Mouse (Mus musculus): ENCODE results near the gene Vpreb1.

Gene Vpreb1

DNA sequence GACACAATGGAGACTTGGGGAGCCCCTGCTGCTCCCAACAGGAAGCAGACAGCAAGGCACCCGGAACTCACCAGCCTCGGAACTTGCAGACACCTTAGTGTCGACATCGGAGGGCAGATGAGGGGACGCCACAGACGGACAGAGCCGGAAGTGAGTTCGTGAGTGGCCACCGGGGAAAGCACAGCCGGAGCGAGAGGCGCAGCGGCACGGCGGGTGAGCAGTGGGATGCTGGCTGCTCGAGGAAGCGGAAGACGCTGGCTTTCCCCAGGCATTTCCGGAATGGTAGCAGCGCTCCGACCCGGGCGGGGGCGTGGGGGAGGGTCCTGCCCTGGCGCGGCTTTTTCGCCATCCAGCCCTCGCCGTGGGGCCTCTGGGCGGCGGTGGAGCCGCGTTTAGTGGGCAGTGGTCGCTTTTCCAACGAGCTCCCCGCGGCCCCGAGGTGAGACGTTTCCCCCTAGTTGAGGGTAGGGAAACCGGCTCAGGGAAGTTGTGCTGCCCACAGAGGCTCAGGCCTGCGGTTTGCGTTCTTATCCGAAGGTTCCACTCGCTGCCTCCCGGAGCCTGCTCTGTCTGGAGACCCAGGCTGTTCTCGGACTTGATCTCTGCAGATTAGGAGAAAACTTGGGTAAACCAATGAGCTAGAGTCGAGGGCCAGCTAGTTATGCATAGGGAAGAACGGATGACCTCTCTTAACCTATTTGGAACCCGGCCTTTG is at the start of gene Vpreb1, which contains the start of gene Top3b:
Gene Vpreb1 (minus strand): TSS at position 227 of the 715 bp plus-strand sequence.
Gene Top3b (plus strand): TSS at position 120 of the 715 bp plus-strand sequence.
- DNase-seq (ENCODE audit: low spot score in 2 of 2): peak; percentile 69 to 85

DNA sequence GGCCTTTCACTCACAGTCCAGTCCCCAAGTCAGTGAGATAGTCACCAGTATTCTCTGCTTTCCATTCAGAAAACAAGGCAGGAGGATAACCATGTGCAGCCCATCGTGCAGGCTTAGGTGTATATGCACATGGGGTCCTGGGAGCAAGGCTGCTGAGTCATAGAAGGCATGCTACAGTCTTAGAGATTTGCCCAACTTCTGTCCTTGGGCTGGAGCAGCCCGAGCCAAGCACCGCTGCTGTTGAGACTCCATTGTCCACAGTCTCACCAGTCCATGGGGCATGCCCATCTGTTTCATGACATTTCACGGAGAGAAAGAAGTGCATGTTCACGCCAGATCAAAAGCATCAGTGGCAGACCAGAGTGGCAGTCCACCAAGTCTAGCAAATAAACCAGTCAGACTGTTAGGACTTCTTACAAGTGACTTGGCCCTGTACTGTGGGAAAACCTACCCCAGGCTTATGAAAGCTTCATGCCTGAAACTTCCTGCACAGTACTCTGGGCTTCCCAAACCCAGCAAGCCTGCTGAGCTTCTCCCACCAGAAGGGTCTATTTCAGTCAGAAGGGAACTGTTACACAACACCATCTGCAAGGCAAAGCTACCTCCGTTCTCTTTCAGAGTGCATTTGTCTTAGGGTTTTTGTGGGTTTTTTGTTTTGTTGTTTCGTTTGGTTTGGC is 47.9 kb upstream of the Vpreb1 start:
- no peak for DNase-seq (ENCODE audit: low spot score in 2 of 2)

DNA sequence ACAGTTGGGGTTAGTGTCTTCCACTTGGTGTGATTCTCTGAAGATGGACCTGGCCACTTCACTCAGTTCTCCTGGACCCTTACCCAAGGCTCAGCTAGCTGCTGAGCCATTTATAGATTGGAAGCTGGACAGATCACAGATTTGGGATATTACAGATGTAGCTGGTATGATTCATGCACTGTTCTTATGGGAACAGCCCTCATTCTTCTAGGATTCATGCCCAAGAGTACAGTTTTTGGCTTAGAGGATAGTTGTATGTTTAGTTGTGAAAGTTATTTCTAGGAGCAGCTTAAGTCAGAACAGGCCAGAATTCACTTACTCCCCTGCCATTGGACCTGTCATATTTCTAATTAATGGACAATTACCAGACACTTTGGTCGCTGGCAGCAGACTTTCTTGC is 42.8 kb upstream of the Vpreb1 start:
- DNase-seq (ENCODE audit: low spot score in 2 of 2): no peak

DNA sequence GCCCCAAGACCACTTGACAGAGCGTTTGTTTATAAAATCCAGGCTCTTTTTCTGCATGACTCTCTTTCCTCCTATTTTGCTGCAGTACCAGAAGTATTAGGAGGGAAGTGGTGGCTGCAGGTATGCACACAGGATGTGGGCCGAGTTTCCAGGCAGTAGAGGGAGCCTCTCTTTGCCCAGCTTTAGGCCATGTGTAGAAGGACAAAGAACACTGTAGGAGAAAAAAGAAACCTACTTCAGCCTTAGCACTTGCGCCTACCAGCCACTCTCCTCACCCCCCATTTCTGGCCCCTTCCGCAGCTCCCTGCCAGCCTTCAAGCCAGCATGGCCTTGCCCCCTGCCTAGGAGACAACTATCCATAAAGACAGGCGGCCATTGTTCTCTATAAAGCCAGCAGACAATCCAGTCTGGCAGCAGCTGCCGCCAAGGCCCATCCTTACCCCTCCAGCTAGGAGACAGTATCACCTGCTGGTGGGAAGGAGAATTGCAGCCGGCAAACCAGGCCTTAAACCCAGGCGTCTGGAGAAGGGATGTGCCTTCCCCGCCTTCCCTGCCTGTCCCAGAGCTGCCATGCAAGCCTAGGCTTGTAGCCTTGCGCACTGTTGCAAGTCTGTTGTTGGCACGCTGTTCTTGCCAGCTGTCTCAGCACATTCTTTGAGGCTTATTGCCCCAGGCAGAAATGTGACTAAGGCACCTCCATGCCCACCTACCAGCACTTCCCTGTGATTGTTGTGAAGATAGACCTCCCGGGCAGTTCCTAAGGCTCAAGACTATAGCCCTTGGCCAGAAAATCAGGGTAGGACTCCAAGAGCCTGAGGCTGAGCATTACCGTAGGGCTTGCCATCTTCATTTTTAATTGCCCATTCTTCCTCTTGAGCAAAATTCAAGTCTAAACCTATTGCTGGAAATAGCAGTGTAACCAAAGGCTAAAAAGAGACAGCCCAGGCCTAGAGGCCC is 41.3 kb upstream of the Vpreb1 start:
- DNase-seq (ENCODE audit: low spot score in 2 of 2): peak; percentile 67 to 78

DNA sequence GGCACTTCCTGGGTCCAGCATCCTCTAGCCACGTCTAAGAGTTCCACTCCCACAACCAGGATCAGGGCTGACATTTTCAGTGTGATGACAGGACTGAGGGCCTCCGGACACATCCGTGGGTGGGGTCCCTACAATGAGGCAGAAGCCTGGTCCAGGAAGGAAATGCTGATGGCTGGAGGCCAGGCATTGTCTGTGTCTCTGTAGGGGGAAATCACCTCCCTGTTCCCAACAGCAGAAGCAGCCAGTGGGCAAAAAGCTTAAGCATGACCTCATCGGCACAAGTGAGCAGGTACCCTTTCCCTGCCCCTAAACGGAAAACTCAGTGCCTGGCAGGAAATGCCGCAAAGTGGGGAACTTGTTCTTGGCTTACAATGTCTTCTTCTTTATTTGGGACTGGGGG is 37.2 kb upstream of the Vpreb1 start:
- DNase-seq (ENCODE audit: low spot score in 2 of 2): peak in 1 of 2 experiments; percentile 29

DNA sequence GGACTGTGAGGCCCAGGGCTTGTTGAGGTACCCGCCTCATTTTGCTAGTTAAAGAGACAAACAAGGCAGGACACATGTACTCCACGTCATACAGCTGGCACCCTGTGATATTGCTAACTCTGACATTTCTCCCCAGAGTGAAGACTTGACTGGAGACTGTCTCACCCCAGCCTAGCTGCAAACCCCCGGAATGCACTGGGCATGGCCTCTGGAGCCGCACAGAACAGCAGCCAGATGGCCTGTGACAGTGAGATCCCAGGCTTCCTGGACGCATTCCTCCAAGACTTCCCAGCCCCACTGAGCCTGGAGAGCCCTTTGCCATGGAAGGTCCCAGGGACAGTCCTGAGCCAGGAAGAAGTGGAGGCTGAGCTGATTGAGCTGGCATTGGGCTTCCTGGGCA is 32.5 kb upstream of the Vpreb1 start:
- no peak for DNase-seq (ENCODE audit: low spot score in 2 of 2)

DNA sequence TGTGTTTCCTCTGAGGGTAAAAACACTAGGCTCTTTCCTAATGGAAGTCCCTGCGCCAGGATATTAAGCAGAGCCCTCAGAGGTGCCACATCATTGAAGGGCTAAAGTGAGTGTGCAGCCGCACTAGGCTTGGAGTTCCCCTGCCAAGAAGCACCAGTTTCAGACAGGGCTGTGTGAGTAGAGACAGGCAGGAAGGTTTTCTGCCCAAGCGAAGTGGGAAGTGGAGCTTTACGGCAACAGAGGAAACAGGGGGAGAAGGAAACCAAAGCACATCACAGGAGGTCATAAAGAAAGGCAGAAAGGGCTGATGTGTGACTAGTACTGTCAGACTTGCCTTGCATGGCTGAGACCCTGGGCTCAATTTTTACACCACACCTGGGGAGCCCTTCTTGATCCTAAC is 31.7 kb upstream of the Vpreb1 start:
- no peak for DNase-seq (ENCODE audit: low spot score in 2 of 2)

DNA sequence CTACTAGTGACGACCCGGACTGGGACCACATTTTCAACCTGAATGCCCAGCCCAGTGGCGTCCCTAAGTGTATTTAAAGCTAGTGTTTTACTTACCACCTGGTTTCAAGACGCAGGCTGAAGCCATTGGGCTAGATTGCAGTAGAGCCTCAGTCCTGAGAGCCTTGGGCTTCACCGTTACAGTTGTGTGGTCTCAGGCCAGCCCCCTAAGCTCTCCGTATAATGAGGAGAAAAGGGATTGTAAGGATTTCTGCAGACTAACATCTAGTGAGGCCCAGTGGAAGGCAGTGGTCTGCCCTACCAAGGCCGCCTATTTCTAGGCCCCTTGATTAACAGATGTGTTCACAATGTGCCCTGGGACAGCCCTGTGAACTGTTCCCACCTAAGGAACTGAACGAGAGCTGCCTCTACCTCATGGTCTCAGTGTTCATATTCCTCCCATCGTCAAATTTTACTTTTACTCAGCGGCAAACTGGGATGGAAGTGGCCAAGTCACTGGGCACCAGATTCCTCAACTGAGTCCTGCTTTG is 26.5 kb upstream of the Vpreb1 start:
- DNase-seq (ENCODE audit: low spot score in 2 of 2): no peak

DNA sequence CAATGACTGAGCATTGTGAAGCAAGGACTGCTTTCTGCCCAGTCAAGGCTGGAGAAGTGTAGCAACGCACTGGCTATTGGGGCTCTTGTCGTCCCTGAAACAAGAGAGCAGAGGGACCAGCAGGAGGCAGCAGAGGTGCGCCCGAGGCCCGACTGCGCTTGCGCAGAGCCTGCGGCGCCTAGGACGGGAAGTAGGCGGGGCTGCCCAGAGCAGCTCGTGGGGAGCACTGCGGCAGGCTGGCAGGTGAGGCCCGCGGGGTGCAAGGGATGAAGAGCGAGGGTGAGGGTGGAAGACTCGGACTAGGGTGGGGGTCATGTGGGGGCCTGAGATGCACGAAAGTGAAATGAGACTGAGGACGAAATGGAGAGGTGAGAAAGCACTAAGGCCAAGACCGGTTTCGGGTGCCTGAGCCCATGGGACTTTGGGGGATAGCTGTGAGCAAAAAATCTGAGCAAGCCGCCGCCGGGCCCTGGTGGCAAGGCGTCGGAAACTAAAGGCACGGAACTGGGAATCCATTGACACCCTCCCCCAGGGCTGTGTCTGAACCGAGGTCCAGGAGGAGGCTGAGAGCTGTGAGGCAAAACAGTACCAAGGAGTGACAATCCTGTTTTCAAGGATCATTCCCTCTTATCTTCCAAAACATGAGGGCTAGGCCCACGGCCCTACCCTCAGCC is 25.9 kb upstream of the Vpreb1 start, which contains the start of gene Ppm1f:
Gene Ppm1f (plus strand): TSS at position 88 of the 674 bp plus-strand sequence.
- DNase-seq (ENCODE audit: low spot score in 2 of 2): peak; percentile 93 to 95

DNA sequence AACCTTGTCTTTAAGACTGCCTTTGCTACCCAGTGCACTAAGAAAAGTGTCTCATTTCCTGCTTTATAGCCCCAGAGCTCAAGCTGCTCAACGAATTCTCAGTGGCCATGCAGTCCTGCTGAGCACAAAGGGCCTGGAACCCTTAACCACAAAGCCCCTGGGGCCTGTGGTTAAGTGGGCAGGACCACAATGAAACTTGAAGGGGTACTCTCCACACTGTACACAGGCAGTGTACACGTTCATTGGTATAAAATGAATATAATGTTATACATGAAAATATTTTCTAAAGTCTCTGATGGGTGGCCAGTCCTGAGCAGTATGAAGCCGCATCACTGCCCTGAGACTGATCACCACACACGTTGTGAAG is 25.4 kb upstream of the Vpreb1 start:
- DNase-seq (ENCODE audit: low spot score in 2 of 2): peak in 1 of 2 experiments; percentile 53

DNA sequence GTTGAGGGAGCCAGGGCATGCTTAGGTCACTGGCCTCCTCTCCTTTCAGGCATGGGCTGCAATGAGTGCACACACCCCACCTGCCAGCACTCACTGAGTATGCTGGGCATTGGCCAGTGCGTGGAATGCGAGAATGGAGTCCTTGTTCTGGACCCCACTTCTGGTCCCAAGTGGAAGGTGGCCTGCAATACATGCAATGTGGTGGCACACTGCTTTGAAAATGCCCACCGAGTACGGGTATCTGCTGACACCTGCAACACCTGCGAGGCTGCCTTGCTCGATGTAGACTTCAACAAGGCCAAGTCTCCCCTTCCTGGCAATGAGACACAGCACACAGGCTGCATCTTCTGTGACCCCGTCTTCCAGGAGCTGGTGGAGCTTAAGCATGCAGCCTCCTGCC is 21.7 kb upstream of the Vpreb1 start:
- DNase-seq (ENCODE audit: low spot score in 2 of 2): no peak

DNA sequence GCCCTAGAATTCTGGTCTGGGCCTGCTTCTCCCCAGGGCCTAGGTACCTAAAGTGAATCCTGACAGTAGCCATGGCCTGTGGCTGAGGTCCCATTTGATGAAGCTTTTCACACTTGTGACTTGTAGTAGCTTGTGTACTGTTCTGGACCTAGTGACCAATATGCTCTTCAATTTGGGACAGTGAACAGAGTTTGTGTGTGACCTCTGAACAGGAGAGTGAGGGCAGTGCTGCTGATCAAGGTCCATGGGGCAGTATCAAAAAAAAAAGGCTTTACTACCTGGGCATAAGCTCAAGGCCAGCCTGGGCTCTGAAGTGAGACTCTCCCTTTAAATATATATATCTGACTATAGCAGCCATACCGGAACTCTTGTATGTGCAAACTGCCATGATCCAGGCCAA is 17.7 kb upstream of the Vpreb1 start:
- no peak for DNase-seq (ENCODE audit: low spot score in 2 of 2)

DNA sequence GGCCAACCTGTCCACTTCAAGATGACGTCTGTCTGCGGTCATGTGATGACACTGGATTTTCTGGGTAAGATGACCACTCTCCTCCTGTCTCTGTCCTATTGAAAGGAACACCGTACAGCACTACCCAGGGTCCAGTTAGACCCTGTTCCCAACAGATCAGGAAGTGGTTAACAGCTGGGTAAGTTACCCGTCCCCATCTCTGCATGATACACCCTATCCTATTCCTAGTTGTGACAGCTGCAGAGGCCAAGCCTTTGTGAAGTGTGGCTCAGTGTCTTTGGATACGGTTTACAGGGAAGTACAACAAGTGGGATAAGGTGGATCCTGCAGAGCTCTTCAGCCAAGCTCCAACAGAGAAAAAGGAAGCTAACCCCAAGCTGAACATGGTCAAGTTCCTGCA is 8.4 kb upstream of the Vpreb1 start:
- no peak for DNase-seq (ENCODE audit: low spot score in 2 of 2)

DNA sequence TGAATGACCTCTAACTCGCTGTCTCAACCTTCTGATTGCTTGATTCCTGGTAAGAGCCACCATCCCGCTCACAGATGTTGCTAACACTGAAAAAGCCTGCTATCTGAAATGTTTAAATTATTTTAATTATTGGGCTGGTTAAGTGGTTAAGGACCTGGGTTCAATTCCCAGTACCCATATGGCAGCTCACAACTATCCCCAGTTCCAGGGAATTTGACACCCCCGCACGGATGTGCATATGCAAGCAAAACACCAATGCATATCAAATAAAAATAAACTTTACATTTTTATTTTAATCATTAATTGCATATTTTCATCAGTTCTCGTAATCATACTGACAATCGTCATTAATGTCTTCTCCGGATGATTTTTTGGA is 414 bp downstream of the Vpreb1 start:
- no peak for DNase-seq (ENCODE audit: low spot score in 2 of 2)

DNA sequence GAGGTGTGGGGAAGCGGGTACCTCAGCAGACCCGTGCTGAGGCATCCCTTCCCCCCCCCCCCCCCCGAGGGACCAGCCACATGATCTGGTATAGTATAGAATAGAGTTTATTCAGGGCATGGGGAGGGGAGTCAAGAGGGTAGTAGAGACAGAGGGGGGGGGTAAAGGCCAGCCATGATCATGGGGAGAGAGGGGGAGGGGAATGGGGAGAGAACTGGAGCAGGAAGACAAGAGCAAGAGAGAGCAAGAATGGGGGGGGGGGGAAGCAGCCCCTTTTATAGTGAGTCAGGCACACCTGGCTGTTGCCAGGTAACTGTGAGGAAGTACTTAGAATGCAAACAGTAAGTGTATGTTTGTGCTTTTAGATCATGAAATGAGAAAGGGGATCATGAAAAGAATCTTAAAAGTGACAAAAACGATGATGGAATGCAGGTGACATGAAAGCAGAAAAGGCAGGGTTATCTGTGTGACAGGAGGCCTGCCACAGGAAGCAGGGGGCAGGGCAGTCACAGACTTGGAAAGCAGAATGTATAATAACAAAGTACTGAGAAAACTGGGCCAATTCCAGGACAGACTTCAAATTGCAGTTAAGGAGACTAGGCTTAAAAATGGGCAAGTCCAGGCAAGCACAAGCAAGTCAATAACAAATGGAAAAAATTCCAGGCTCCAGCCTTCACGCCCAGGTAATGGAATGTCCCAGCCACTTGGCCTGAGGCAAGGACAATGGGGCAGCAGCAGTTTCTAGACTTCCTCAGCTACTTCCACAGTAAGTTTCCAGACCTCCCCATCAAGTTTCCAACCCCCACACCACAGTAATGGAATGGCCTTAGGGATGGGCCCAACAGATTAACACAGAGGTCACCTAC is 4.7 kb downstream of the Vpreb1 start:
- peak in 1 of 2 experiments; percentile 2 for DNase-seq (ENCODE audit: low spot score in 2 of 2)

DNA sequence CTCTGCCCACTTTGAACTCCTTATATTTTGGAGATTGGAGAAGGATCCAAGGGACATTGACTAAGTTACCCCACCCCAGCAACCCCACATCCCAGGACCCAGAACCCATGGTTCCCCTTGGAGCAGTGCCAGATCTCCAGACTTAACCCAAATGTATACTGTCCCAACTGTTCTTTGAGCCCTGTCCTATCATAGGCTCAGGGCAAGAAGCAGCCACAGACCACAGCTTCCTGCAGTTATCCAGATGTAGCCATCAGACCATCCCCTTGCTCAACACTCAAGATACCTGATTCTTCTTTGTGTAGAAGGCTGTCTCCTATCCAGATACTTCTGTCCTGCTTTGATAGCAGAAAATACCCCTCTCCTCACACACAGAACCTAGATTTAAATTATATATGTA is 5.4 kb downstream of the Vpreb1 start:
- peak in 1 of 2 experiments; percentile 16 for DNase-seq (ENCODE audit: low spot score in 2 of 2)

DNA sequence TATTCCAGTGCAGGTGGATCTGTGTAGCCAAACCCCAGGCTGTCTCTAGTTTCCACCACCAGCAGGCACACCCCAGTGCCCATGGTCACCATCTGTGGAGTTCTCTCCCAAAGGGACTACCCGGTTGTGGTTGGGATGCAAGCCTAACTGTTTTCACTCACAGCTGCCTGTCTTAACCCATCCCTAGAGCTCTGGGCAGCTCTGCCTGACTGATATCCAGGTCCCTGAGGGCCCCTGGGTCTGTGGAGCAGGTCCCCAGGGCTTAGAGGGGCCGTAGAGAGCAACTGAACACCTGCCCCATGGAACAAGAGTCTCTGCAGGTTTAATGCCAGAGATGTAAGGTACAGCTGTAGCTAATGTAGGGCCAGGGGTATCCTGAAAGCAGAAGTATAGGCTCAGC is 6.7 kb downstream of the Vpreb1 start, which contains the start of gene Igll1:
Gene Igll1 (minus strand): TSS at position 8 of the 400 bp plus-strand sequence.
- peak in 1 of 2 experiments; percentile 18 for DNase-seq (ENCODE audit: low spot score in 2 of 2)

DNA sequence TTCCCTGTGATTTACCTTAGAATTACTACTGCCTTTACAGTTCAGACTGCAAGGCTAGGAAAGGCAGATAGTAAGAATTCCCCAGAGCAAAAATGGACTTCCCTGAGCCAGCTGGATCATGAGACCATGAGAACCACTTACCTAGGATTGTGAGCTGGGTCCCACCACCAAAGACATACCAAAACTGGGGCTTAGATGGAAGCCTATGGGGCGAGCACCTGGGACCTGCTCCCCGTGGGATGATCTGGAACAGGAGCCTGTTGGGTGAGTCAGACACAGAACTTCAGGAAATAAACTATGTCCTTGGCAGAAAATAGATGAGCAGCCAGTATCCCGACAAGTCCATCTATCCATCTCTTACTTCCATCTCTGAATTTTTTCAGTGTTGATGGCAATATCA is 8.4 kb downstream of the Vpreb1 start:
- DNase-seq (ENCODE audit: low spot score in 2 of 2): peak in 1 of 2 experiments; percentile 4

DNA sequence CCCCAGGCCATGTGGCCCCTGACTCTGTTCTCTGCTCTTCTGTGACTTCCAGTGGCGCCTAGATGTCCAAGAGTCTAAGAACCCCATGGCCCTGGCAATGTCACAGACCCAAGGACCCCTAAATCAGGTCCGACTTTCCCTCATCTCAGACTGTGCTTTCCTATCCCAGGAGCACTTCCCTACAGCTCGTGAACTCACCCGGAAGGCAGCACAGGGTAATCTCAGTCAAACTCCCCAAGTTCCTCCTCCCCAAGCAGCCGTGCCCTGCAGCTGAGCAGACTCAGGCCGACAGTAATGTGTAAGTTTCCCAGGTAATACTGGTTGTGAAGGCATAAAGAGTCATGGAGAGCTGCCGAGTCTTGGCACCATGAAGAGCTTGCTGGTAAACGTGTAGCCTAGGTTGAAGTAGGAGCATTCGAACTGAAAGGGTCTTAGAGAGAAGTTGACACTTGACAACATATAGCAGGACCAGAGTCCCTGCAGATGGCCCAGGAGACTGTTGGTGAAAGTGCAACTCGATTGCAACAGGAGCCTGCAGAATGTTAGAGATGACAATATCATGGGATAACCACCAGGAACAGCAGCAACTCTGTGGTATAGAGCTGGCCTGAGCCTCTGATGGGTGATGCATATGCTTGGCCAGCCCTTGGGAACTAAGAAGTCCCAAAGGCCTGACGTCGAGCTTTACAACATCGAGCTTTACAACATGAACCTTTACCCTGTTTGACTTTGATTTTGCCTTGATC is 13.7 kb downstream of the Vpreb1 start:
- DNase-seq (ENCODE audit: low spot score in 2 of 2): peak in 1 of 2 experiments; percentile 2
